In the genomic region with DNA sequence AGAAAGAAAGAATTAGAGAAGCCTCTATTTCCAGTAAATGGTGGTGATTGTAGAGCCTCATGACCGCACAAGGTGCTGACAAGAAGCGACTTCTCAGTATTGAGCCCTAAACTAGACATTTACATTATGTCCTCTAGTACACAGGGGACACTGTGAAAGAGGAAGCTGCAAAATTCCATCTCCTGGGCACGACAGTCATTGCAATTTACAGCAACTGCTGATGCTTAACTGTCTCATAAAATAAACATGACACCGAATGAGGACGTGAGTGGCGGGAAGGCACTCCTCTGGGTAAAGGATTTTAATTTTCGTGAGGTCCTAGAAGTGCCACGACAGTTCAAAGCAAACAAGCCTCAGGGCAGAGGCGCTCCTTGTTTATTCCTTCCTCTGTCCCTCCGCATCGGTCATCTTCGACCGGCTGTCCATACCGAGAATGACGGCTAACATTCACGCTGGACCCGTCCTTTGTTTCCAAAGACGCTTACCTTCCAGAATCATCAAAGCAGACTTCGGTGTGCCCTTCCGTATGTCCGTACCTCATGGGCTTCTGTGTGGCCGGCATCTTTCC, we compare ENCODE assay signal across 7 mouse cellular contexts. TPM values are rescaled to one million over a fixed set of nuclear protein-coding genes. Genes with fewer than 3 reads are reported as not detected.
DNase-seq lines count a peak whose midpoint lies in the region; ATAC-seq and TF ChIP-seq lines count a peak whose summit lies in the region.

No protein-coding gene starts in this region.

- peaks cover 12% of the 10 kb centered on the region for H3K36me3 ChIP-seq in heart, postnatal 0 days (replicated peaks; ENCODE audit: control insufficient read depth, insufficient read depth, low read length)
- peaks cover 17% of the 10 kb centered on the region; the same call in 1 of the 2 replicates for H3K36me3 ChIP-seq in lung, embryonic 15.5 days
- peaks cover 12% of the 10 kb centered on the region for H3K36me3 ChIP-seq in stomach, embryonic 14.5 days (ENCODE audit: control insufficient read depth, insufficient read depth, low read length)

- TF ChIP-seq EP300 in heart, postnatal 0 days (IDR thresholded peaks at IDR 0.05; ENCODE audit: low read depth): no peak

- no peaks in the 10 kb centered on the region for H3K27me3 ChIP-seq in heart, postnatal 0 days (ENCODE audit: control insufficient read depth, insufficient read depth, low read length)
- no peaks in the 10 kb centered on the region for H3K27me3 ChIP-seq in lung, embryonic 15.5 days
- H3K27me3 ChIP-seq in stomach, embryonic 14.5 days (ENCODE audit: control insufficient read depth, insufficient read depth, low read length): no peaks in the 10 kb centered on the region

- DNase-seq in retina, embryonic 14.5 days (ENCODE audit: low spot score): peak; percentile 34
- DNase-seq in retina, postnatal 1 day: no peak
- peak; percentile 7 for DNase-seq in heart, postnatal 0 days (ENCODE audit: low spot score)
- DNase-seq in adrenal gland, postnatal 36 days: no peak

- peak overlapping the region; percentile 99 for H3K4me2 ChIP-seq in heart, postnatal 0 days (ENCODE audit: low read depth, low read length)
- H3K4me2 ChIP-seq in lung, embryonic 15.5 days: peak overlapping the region; percentile 69
- H3K4me2 ChIP-seq in stomach, embryonic 14.5 days (replicated peaks; ENCODE audit: low read depth, low read length): peak overlapping the region; percentile 71

- no peak for TF ChIP-seq CTCF in heart, postnatal 0 days (IDR thresholded peaks at IDR 0.05; ENCODE audit: low read depth)

- H3K27ac ChIP-seq in brown adipose tissue, adult 24 weeks (replicated peaks; ENCODE audit: low read depth, low read length): no peak overlapping the region
- peak overlapping the region; percentile 94 for H3K27ac ChIP-seq in heart, postnatal 0 days (ENCODE audit: low read depth)
- H3K27ac ChIP-seq in lung, embryonic 15.5 days: peak overlapping the region; percentile 96
- H3K27ac ChIP-seq in stomach, embryonic 14.5 days (ENCODE audit: low read length): peak overlapping the region; percentile 93

- peak overlapping the region; percentile 84 for H3K4me3 ChIP-seq in brown adipose tissue, adult 24 weeks (ENCODE audit: insufficient read depth, low read depth, low read length)
- H3K4me3 ChIP-seq in heart, postnatal 0 days (ENCODE audit: low read depth, low read length): peak overlapping the region; percentile 88
- peak overlapping the region; percentile 88 for H3K4me3 ChIP-seq in lung, embryonic 15.5 days
- peak overlapping the region; percentile 58 for H3K4me3 ChIP-seq in stomach, embryonic 14.5 days (ENCODE audit: low read depth, low read length)

- H3K4me1 ChIP-seq in brown adipose tissue, adult 24 weeks (ENCODE audit: control insufficient read depth, insufficient read depth, insufficient read length, low read length): no peaks in the 10 kb centered on the region
- peaks cover 10% of the 10 kb centered on the region; the same call in 1 of the 2 replicates for H3K4me1 ChIP-seq in heart, postnatal 0 days (ENCODE audit: control insufficient read depth, insufficient read depth)
- H3K4me1 ChIP-seq in lung, embryonic 15.5 days: peaks cover 22% of the 10 kb centered on the region
- H3K4me1 ChIP-seq in stomach, embryonic 14.5 days (ENCODE audit: control insufficient read depth, insufficient read depth, low read length): peaks cover 8% of the 10 kb centered on the region

- WGBS in heart, postnatal 0 days: 2% methylated on average over 22 of the region's 22 CpGs
- 2% methylated on average over 22 of the region's 22 CpGs for WGBS in lung, embryonic 15.5 days
- WGBS in stomach, embryonic 14.5 days: 1% methylated on average over 22 of the region's 22 CpGs

- peak overlapping the region; percentile 80 for H3K9ac ChIP-seq in heart, postnatal 0 days (replicated peaks; ENCODE audit: low read depth, low read length)
- H3K9ac ChIP-seq in lung, embryonic 15.5 days: peak overlapping the region; percentile 74
- peak overlapping the region; percentile 88 for H3K9ac ChIP-seq in stomach, embryonic 14.5 days (replicated peaks; ENCODE audit: low read depth, low read length)

- no peak for ATAC-seq in heart, postnatal 0 days (ENCODE audit: insufficient read depth, low read depth)
- peak; percentile 21; the same call in 1 of the 2 replicates for ATAC-seq in lung, embryonic 15.5 days (ENCODE audit: borderline replicate concordance, extremely low read depth, low FRiP score, low TSS enrichment)
- no peak; the same call in 1 of the 2 replicates for ATAC-seq in stomach, embryonic 14.5 days (ENCODE audit: insufficient number of reproducible peaks, insufficient read depth, low FRiP score, low read depth)

- H3K9me3 ChIP-seq in heart, postnatal 0 days (replicated peaks; ENCODE audit: control insufficient read depth, low read length): no peaks in the 10 kb centered on the region
- H3K9me3 ChIP-seq in lung, embryonic 15.5 days: no peaks in the 10 kb centered on the region
- H3K9me3 ChIP-seq in stomach, embryonic 14.5 days (ENCODE audit: control insufficient read depth, low read depth, low read length): no peaks in the 10 kb centered on the region

RNA-seq across cellular contexts. Expression of a gene that starts 0.5 kb away (rescaled TPM):
- polyA plus RNA-seq in brown adipose tissue, adult 24 weeks (2012; ENCODE audit: insufficient read depth, insufficient read length, missing spikeins): 3.2 TPM in 1 of 2 replicates, not detected in the other
- total RNA-seq in heart, postnatal 0 days (2014; rRNA removed; ENCODE audit: low replicate concordance): 3.1 and 3.9 TPM in 2 replicates
- polyA plus RNA-seq in heart, postnatal 0 days (2015; fragmentation: Nextera tagmentation; extraction: Ambion mirVana): 3.9 and 4.5 TPM in 2 replicates
- polyA plus RNA-seq in lung, embryonic 15.5 days (2015; fragmentation: Nextera tagmentation; extraction: Ambion mirVana): 34.7 and 38.3 TPM in 2 replicates
- 36.5 and 39.0 TPM in 2 replicates for polyA plus RNA-seq in stomach, embryonic 14.5 days (2014; fragmentation: Nextera tagmentation; extraction: Ambion mirVana)
- 1 to 10 TPM; 1.9 to 3.0 TPM for total RNA-seq in adrenal gland, postnatal 36 days (2021)

RNA-seq across cellular contexts. Expression of a gene that starts 0.6 kb away (rescaled TPM):
- polyA plus RNA-seq in brown adipose tissue, adult 24 weeks (2012; ENCODE audit: insufficient read depth, insufficient read length, missing spikeins): 8.4 and 14.9 TPM in 2 replicates
- total RNA-seq in heart, postnatal 0 days (2014; rRNA removed; ENCODE audit: low replicate concordance): 3.3 and 4.6 TPM in 2 replicates
- polyA plus RNA-seq in heart, postnatal 0 days (2015; fragmentation: Nextera tagmentation; extraction: Ambion mirVana): 1.7 and 1.9 TPM in 2 replicates
- 2.7 and 3.8 TPM in 2 replicates for polyA plus RNA-seq in lung, embryonic 15.5 days (2015; fragmentation: Nextera tagmentation; extraction: Ambion mirVana)
- polyA plus RNA-seq in stomach, embryonic 14.5 days (2014; fragmentation: Nextera tagmentation; extraction: Ambion mirVana): 5.3 and 6.0 TPM in 2 replicates
- total RNA-seq in adrenal gland, postnatal 36 days (2021): 10 to 100 TPM; 20.8 to 23.1 TPM

RNA-seq across cellular contexts. Expression of a gene that starts 21.9 kb away (rescaled TPM):
- polyA plus RNA-seq in brown adipose tissue, adult 24 weeks (2012; ENCODE audit: insufficient read depth, insufficient read length, missing spikeins): 13.5 and 14.6 TPM in 2 replicates
- 32.4 and 33.7 TPM in 2 replicates for total RNA-seq in heart, postnatal 0 days (2014; rRNA removed; ENCODE audit: low replicate concordance)
- 17.8 and 18.9 TPM in 2 replicates for polyA plus RNA-seq in heart, postnatal 0 days (2015; fragmentation: Nextera tagmentation; extraction: Ambion mirVana)
- 65.5 and 67.7 TPM in 2 replicates for polyA plus RNA-seq in lung, embryonic 15.5 days (2015; fragmentation: Nextera tagmentation; extraction: Ambion mirVana)
- polyA plus RNA-seq in stomach, embryonic 14.5 days (2014; fragmentation: Nextera tagmentation; extraction: Ambion mirVana): 81.6 and 84.3 TPM in 2 replicates
- total RNA-seq in adrenal gland, postnatal 36 days (2021): 10 to 100 TPM; 79.2 to 82.5 TPM

Comparison
In these comparisons a context has a peak if more than half of its experiments do, and no peak if none do; other contexts are left out.
1. DNase-seq: peak in retina, embryonic 14.5 days (single experiment) and heart, postnatal 0 days (single experiment); none in retina, postnatal 1 day (single experiment) and adrenal gland, postnatal 36 days (0 of 2).
2. Peak in every context shown above with its lines, with median percentiles within 50 percentile points of each other: H3K4me3 ChIP-seq, H3K4me2 ChIP-seq and H3K9ac ChIP-seq.